Mouse (Mus musculus) heart, embryonic 11.5 days (tissue): ENCODE measurements around the gene Pip5k1c. TPM values are rescaled to one million over a fixed set of nuclear protein-coding genes. Genes with fewer than 3 reads are reported as not detected.

Experiments
- ATAC-seq: fragments of 200-750 bp; cut with Nextera tagmentation; replicated peaks from 2 replicates; pipeline ENCODE4 v1.8.0; 2017; ENCODE audit warnings: moderate library complexity; ENCODE audit not compliant: insufficient number of reproducible peaks, low FRiP score, low TSS enrichment
- H3K27ac ChIP-seq: fragments of 300-500 bp; sonication (generic); 2 replicates; pipeline ENCODE4 v1.5.1; 2014; ENCODE audit warnings: mild to moderate bottlenecking, low read depth, low read length
- H3K27me3 ChIP-seq: fragments of 300-500 bp; sonication (generic); 2 replicates; pipeline ENCODE4 v1.6.1; 2014; ENCODE audit warnings: mild to moderate bottlenecking, low read length, mixed read lengths; ENCODE audit not compliant: control insufficient read depth, insufficient read depth
- H3K36me3 ChIP-seq: fragments of 300-500 bp; sonication (generic); 2 replicates; pipeline ENCODE4 v1.6.1; 2014; ENCODE audit warnings: mild to moderate bottlenecking, low read length, moderate library complexity, mixed read lengths; ENCODE audit not compliant: control insufficient read depth, insufficient read depth
- H3K4me1 ChIP-seq: fragments of 300-500 bp; sonication (generic); 2 replicates; pipeline ENCODE4 v1.6.1; 2014; ENCODE audit warnings: low read length; ENCODE audit not compliant: control insufficient read depth, insufficient read depth
- H3K4me2 ChIP-seq: fragments of 300-500 bp; sonication (generic); 2 replicates; pipeline ENCODE4 v1.6.1; 2014; ENCODE audit warnings: mild to moderate bottlenecking, moderate library complexity
- H3K4me3 ChIP-seq: fragments of 300-500 bp; sonication (generic); 2 replicates; pipeline ENCODE4 v1.5.1; 2014; ENCODE audit warnings: low read depth, low read length
- H3K9ac ChIP-seq: fragments of 300-500 bp; sonication (generic); 2 replicates; pipeline ENCODE4 v1.6.1; 2014; ENCODE audit warnings: mild to moderate bottlenecking, low read depth, low read length, moderate library complexity
- H3K9me3 ChIP-seq: fragments of 300-500 bp; sonication (generic); replicated peaks from 2 replicates; pipeline ENCODE4 v1.6.1; 2016; ENCODE audit warnings: low read length; ENCODE audit not compliant: control insufficient read depth
- whole genome bisulfite sequencing: fragments of 180-500 bp; shearing (Covaris S2); extraction: QIAGEN DNeasy Blood & Tissue Kit; methylation state at CpG from one replicate; pipeline ENCODE4 v1.1.7; 2014; ENCODE audit not compliant: insufficient replicate concordance; 5-methylcytosine and 5-hydroxymethylcytosine counted together
- polyA plus RNA-seq: library from polyadenylated mRNA; unstranded; fragments of >200 nt; fragmentation: Nextera tagmentation; extraction: Ambion mirVana; gene quantifications from 2 replicates; pipeline ENCODE4 v1.2.1, GENCODE M21; 2014

The Pip5k1c gene
- polyA plus RNA-seq, 1 experiment from 2014 or later, result 30.2 TPM

DNA sequence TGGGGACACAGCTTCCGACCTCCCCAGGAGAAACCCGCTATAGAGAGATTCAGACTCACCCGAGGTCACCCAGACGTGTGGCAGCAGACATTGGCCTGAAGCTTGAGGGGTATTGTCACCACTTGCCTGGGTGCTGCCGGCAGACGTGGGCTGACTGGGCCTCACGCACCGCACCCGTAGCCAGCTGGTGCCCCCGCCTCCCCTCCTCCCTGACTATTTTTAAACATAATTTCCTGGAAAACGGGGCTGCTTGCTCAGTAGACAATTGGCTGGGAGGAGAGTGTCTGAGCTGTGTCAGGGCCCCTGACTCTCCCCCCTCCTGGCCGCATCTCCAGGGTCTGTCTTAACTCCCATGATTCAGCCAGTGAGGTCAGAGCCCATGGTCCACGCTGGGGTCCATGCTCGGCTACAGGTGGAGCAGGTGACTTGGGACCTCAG is 10.0 kb downstream of the Pip5k1c start:
- Histone ChIP-seq H3K27ac (peak overlapping the region; percentile 70), H3K4me2 (peak overlapping the region; percentile 50), H3K4me3 (peak overlapping the region; percentile 18), H3K4me1 (peaks cover 61% of the 10 kb centered on the region), H3K9me3 (no peaks in the 10 kb centered on the region), H3K9ac (peak overlapping the region; percentile 52; the same call in 1 of the 2 replicates), H3K36me3 (peaks cover 15% of the 10 kb centered on the region), H3K27me3 (no peaks in the 10 kb centered on the region)
- peak; percentile 47; the same call in 1 of the 2 replicates for ATAC-seq
- WGBS, result 25% methylated on average over 14 of the region's 14 CpGs

DNA sequence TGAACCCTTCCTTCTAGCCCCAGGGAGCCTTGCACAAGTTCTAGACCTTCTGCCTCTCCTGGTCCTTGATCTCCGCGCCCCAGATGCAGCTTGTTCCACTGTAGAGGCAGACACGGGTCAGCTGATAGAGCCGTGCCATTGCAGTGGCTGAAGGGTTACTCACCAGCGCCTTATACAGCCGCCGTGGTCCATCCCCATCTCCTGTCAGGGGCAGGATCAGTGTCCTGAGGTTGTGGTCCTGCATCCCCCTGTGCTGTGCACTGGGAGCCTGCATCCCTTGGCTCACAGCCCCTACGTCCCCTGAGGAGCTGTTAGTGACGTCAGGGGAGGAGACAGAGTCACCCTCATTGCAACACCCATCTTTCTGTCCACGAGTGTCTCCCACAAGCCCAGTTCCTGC is 10.5 kb downstream of the Pip5k1c start:
- peak overlapping the region; percentile 52; the same call in 1 of the 2 replicates for H3K9ac ChIP-seq
- H3K4me3 ChIP-seq, result peak overlapping the region; percentile 18; the same call in 1 of the 2 replicates
- no peak; the same call in 1 of the 2 replicates for ATAC-seq
- peaks cover 20% of the 10 kb centered on the region for H3K36me3 ChIP-seq
- no peaks in the 10 kb centered on the region for H3K9me3 ChIP-seq
- peak overlapping the region; percentile 50 for H3K4me2 ChIP-seq
- WGBS, result 57% methylated on average over 10 of the region's 10 CpGs
- peaks cover 56% of the 10 kb centered on the region for H3K4me1 ChIP-seq
- no peaks in the 10 kb centered on the region for H3K27me3 ChIP-seq
- peak overlapping the region; percentile 70 for H3K27ac ChIP-seq

DNA sequence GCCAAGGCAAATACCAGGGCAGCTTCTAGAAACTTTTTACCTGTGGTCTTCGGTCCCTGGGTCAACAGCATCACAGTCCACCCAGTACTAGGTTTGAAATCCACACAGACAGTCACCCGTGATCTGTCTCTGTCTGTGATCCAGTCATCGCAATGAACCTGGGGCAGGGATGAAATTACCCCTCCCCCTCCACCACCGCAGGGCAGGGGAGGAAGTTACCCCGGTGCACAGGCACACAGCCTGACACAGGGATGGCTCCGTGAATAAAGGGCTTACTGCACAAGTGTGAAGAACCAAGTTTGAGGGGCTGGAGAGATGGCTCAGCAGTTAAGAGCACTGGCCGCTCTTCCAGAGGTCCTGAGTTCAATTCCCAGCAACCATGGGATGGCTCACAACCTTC is 11.0 kb downstream of the Pip5k1c start:
- Histone ChIP-seq H3K4me3 (no peak overlapping the region), H3K4me1 (peaks cover 56% of the 10 kb centered on the region), H3K4me2 (no peak overlapping the region), H3K36me3 (peaks cover 22% of the 10 kb centered on the region), H3K9ac (no peak overlapping the region), H3K27ac (no peak overlapping the region), H3K27me3 (no peaks in the 10 kb centered on the region), H3K9me3 (no peaks in the 10 kb centered on the region)
- no peak for ATAC-seq
- 69% methylated on average over 7 of the region's 7 CpGs for WGBS

DNA sequence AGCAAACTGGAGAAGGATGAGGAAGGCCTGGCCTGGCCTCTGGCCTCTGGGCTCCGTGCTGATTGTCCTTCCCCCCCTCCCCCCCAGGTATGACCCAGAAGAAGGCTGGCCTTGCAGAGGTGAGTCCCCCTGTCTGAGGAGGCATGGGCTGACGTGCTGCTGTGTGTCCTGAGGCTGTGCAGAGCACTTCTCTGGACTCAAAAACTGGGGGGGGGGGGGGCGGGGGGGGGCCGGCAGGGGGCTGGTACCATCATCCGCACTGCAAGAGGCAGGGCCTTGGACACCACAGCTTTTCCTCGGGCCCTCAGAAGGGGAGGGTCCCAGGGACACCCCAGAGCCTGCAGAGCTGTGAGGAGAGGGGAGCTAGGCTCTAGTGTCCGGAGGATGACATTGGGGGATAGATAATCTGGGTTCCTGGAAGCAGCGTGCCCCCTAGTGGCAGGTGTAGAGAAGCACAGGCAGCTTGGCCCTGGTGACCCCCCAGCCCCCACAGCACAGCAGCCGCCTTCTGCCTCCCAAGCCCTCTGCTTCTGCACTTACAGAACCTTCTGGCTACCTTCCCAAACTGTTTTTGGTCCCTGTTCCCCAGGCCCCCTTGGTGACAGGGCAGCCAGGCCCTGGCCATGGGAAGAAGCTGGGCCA is 12.0 kb downstream of the Pip5k1c start:
- H3K27me3 ChIP-seq, result no peaks in the 10 kb centered on the region
- no peaks in the 10 kb centered on the region for H3K9me3 ChIP-seq
- H3K4me1 ChIP-seq, result peaks cover 49% of the 10 kb centered on the region
- H3K27ac ChIP-seq, result no peak overlapping the region
- H3K9ac ChIP-seq, result no peak overlapping the region
- no peak overlapping the region for H3K4me2 ChIP-seq
- 22% methylated on average over 8 of the region's 9 CpGs for WGBS
- H3K36me3 ChIP-seq, result peaks cover 28% of the 10 kb centered on the region
- no peak overlapping the region for H3K4me3 ChIP-seq
- no peak for ATAC-seq

DNA sequence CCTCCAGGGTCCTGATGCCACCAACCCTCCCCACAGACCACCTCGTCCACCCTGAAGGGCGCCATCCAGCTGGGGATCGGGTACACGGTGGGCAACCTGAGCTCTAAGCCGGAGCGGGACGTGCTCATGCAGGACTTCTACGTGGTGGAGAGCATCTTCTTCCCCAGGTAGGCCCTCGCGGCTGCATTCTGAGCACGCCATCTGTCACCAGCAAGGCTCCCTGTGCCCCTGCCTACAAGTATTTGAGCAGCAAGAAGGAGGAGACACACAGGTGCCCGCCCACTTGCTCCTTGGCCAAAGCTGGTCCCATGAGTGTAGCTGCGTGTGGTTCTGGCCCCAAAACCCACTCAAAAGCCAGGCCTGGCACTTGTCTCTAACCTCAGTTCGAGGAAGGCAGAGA is 12.9 kb downstream of the Pip5k1c start:
- WGBS, result 89% methylated on average over 14 of the region's 14 CpGs
- Histone ChIP-seq H3K36me3 (peaks cover 32% of the 10 kb centered on the region), H3K27ac (no peak overlapping the region), H3K4me3 (no peak overlapping the region), H3K27me3 (no peaks in the 10 kb centered on the region), H3K4me2 (no peak overlapping the region), H3K9me3 (no peaks in the 10 kb centered on the region), H3K4me1 (peaks cover 40% of the 10 kb centered on the region), H3K9ac (no peak overlapping the region)
- no peak for ATAC-seq

DNA sequence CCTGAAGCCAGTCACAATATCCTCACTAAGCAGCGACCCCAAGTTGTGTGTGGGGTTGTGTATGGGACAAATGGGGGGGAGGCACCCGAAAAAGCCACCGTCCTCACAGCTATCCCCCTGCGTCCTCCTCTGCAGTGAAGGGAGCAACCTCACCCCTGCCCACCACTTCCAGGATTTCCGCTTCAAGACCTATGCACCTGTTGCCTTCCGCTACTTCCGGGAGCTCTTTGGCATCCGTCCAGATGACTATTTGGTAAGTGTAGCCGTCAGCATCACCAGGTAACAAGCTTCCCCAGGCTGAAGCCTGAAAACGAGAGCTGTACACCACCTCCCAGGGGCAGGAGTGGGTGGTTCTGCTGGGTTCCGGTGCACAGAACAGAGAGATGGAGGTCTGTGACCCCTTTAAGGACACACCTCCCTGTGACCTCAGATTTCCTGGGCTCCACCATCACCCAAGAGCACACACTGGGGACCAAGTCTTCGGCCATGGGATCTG is 13.5 kb downstream of the Pip5k1c start:
- Histone ChIP-seq H3K27ac (no peak overlapping the region), H3K4me1 (peaks cover 34% of the 10 kb centered on the region), H3K4me2 (no peak overlapping the region), H3K36me3 (peaks cover 37% of the 10 kb centered on the region), H3K9ac (no peak overlapping the region), H3K27me3 (no peaks in the 10 kb centered on the region), H3K9me3 (no peaks in the 10 kb centered on the region), H3K4me3 (no peak overlapping the region)
- no peak for ATAC-seq
- 92% methylated on average over 12 of the region's 12 CpGs for WGBS

DNA sequence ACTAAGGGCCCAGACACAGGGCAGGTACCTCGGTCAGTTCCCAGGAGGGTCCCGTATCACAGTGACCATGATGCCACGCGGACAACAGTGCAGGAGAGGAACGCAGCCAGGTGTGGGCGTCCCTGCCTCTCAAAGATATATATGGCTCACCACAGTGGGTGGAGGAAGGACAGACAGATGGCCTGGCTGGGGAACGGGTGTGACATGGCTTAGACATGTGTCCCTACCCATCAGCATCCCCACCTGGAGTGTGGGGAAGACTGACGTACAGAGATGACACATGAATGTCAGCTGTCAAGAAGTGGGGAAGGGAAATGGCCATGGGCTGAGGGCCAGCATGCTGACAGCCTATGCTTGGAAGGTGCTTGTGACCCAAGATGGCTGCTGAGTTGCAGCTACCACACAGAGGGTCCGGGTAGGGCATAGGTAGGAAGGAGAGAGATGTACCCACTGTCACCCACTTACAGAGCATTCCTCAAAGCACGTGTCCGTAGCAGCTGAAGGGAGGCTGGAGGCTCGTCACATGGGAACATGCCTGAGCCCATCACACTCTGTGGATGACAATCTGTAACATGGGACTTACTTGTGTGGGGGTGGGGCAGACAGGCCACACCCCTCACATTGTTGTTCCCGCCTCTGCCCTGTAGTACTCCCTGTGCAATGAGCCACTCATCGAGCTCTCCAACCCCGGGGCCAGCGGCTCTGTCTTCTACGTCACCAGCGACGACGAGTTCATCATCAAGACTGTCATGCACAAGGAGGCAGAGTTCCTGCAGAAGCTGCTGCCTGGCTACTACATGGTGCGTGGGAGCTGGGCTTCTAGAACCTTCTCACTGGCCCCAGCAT is 14.3 kb downstream of the Pip5k1c start:
- no peak overlapping the region for H3K27ac ChIP-seq
- H3K9ac ChIP-seq, result no peak overlapping the region
- no peak overlapping the region for H3K4me2 ChIP-seq
- H3K4me3 ChIP-seq, result no peak overlapping the region
- H3K9me3 ChIP-seq, result no peaks in the 10 kb centered on the region
- peaks cover 42% of the 10 kb centered on the region for H3K36me3 ChIP-seq
- no peaks in the 10 kb centered on the region for H3K27me3 ChIP-seq
- no peak for ATAC-seq
- 89% methylated on average over 21 of the region's 21 CpGs for WGBS
- H3K4me1 ChIP-seq, result peaks cover 26% of the 10 kb centered on the region

DNA sequence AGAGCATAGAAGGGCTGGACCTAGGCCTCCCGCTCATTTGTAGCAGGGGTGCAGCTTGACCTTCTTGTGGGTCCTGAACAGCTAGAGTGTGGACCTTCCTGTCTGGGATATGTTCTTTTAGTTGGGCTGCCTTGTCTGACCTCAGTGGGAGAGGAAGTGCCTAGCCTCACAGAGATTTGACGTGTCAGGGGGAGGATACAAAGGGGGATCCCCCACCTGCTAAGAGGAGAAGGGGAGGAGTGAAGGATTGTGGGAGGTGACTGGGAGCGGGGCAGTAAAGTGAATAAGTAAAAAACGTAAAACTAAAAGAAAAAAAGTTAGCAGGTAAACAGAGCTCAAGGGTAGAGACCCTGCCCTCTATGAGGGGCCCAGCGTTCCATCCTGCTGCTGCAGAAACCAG is 16.8 kb downstream of the Pip5k1c start:
- peaks cover 2% of the 10 kb centered on the region for H3K4me1 ChIP-seq
- no peaks in the 10 kb centered on the region for H3K9me3 ChIP-seq
- H3K27me3 ChIP-seq, result no peaks in the 10 kb centered on the region
- H3K4me2 ChIP-seq, result no peak overlapping the region
- H3K9ac ChIP-seq, result no peak overlapping the region
- H3K27ac ChIP-seq, result no peak overlapping the region
- H3K4me3 ChIP-seq, result no peak overlapping the region
- peaks cover 55% of the 10 kb centered on the region for H3K36me3 ChIP-seq
- ATAC-seq, result no peak
- WGBS, result 86% methylated on average over 5 of the region's 5 CpGs
